Mouse (Mus musculus): Measurements from ENCODE around the gene C1ql1. TPM values are rescaled to one million over a fixed set of nuclear protein-coding genes. Genes with fewer than 3 reads are reported as not detected.
"Not testable (repeated sequence)": the region's sequence is repeated elsewhere in the genome, so short reads cannot be mapped to it uniquely, and the experiment has no call there.

C1ql1 gene
- polyA plus RNA-seq, 1 experiment from 2014 or later = 3.9 TPM

GRCm38 (mm10) chr11:102984615-102985014 lies 38.1 kb upstream of the C1ql1 start:
- Histone ChIP-seq H3K36me3 (ENCODE audit: control insufficient read depth, insufficient read depth, low read length) (no peaks in the 10 kb centered on the region), H3K4me2 (ENCODE audit: low read depth, low read length, severe bottlenecking) (no peak overlapping the region), H3K9ac (ENCODE audit: low read length) (no peak overlapping the region), H3K4me1 (replicated peaks; ENCODE audit: control insufficient read depth, insufficient read depth, low read length) (no peaks in the 10 kb centered on the region), H3K9me3 (ENCODE audit: control insufficient read depth, low read length) (no peaks in the 10 kb centered on the region), H3K27me3 (ENCODE audit: control insufficient read depth, insufficient read depth, low read length) (peaks cover 9% of the 10 kb centered on the region; the same call in 1 of the 2 replicates), H3K27ac (ENCODE audit: low read depth, low read length) (no peak overlapping the region), H3K4me3 (ENCODE audit: low read depth, low read length) (no peak overlapping the region)
- ATAC-seq (replicated peaks; ENCODE audit: low FRiP score) (no peak), DNase-seq (ENCODE audit: low spot score) (no peak)
- WGBS = 69% methylated on average over 4 of the region's 4 CpGs

GRCm38 (mm10) chr11:102984086-102984485 lies 37.6 kb upstream of the C1ql1 start:
- H3K36me3 ChIP-seq (ENCODE audit: control insufficient read depth, insufficient read depth, low read length) = no peaks in the 10 kb centered on the region
- H3K4me2 ChIP-seq (ENCODE audit: low read depth, low read length, severe bottlenecking) = no peak overlapping the region
- no peak overlapping the region for H3K27ac ChIP-seq (ENCODE audit: low read depth, low read length)
- no peak overlapping the region for H3K4me3 ChIP-seq (ENCODE audit: low read depth, low read length)
- H3K9ac ChIP-seq (ENCODE audit: low read length) = no peak overlapping the region
- no peaks in the 10 kb centered on the region for H3K4me1 ChIP-seq (replicated peaks; ENCODE audit: control insufficient read depth, insufficient read depth, low read length)
- ATAC-seq (replicated peaks; ENCODE audit: low FRiP score) (no peak), DNase-seq (ENCODE audit: low spot score) (no peak)
- H3K27me3 ChIP-seq (ENCODE audit: control insufficient read depth, insufficient read depth, low read length) = peaks cover 4% of the 10 kb centered on the region; the same call in 1 of the 2 replicates
- no peaks in the 10 kb centered on the region for H3K9me3 ChIP-seq (ENCODE audit: control insufficient read depth, low read length)
- 89% methylated on average over 9 of the region's 9 CpGs for WGBS

DNA sequence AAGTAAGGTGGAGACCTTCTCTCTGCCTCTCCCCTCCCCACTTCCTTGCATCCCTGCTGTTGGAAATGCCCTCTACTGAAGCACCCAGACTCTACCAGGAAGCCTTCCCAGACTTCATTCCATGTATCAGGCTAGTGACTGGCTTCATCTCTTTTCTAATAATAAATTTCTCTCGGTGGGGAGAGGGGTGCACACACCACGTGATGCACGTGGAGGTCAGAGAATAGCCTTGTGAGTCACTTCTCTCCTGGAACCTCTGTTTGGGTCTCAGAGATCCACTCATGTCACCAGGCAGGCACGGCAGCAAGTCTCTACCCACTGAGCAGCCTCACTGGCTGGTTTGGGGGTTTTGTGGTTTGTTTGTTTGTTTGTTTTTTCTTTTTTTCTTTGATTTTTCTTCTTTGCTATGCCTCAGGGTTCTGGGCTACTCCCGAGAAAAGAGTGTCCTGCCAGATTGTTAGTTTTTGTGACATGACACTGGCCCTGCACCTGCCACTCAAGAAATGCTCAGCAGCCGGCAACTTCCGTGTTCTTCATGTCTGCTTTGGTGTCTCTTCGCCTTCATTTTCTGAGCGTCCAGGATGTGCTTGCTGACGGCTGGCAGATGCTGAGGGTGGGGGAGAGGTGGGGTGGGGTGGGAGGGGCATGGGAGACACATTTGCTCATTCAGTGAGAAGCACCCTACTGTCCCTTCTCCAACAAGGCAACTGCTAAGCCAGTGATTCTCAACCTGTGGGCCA lies 34.8 kb upstream of the C1ql1 start:
- no peak overlapping the region for H3K4me2 ChIP-seq (ENCODE audit: low read depth, low read length, severe bottlenecking)
- no peak overlapping the region for H3K4me3 ChIP-seq (ENCODE audit: low read depth, low read length)
- H3K9me3 ChIP-seq (ENCODE audit: control insufficient read depth, low read length) = no peaks in the 10 kb centered on the region
- no peak overlapping the region for H3K27ac ChIP-seq (ENCODE audit: low read depth, low read length)
- H3K36me3 ChIP-seq (ENCODE audit: control insufficient read depth, insufficient read depth, low read length) = no peaks in the 10 kb centered on the region
- 74% methylated on average over 10 of the region's 10 CpGs for WGBS
- no peaks in the 10 kb centered on the region for H3K27me3 ChIP-seq (ENCODE audit: control insufficient read depth, insufficient read depth, low read length)
- H3K9ac ChIP-seq (ENCODE audit: low read length) = no peak overlapping the region
- DNase-seq (ENCODE audit: low spot score) (no peak), ATAC-seq (replicated peaks; ENCODE audit: low FRiP score) (no peak)
- H3K4me1 ChIP-seq (replicated peaks; ENCODE audit: control insufficient read depth, insufficient read depth, low read length) = no peaks in the 10 kb centered on the region

GRCm38 (mm10) chr11:102978052-102978666 lies 31.7 kb upstream of the C1ql1 start:
- no peaks in the 10 kb centered on the region for H3K27me3 ChIP-seq (ENCODE audit: control insufficient read depth, insufficient read depth, low read length)
- DNase-seq (ENCODE audit: low spot score) (no peak), ATAC-seq (replicated peaks; ENCODE audit: low FRiP score) (no peak)
- WGBS = 62% methylated on average over 6 of the region's 6 CpGs
- no peak overlapping the region for H3K9ac ChIP-seq (ENCODE audit: low read length)
- H3K4me3 ChIP-seq (ENCODE audit: low read depth, low read length) = no peak overlapping the region
- H3K36me3 ChIP-seq (ENCODE audit: control insufficient read depth, insufficient read depth, low read length) = no peaks in the 10 kb centered on the region
- H3K9me3 ChIP-seq (ENCODE audit: control insufficient read depth, low read length) = no peaks in the 10 kb centered on the region
- no peaks in the 10 kb centered on the region for H3K4me1 ChIP-seq (replicated peaks; ENCODE audit: control insufficient read depth, insufficient read depth, low read length)
- H3K27ac ChIP-seq (ENCODE audit: low read depth, low read length) = no peak overlapping the region
- no peak overlapping the region for H3K4me2 ChIP-seq (ENCODE audit: low read depth, low read length, severe bottlenecking)

GRCm38 (mm10) chr11:102975966-102976365 lies 29.5 kb upstream of the C1ql1 start:
- H3K27ac ChIP-seq (ENCODE audit: low read depth, low read length); H3K4me2 ChIP-seq (ENCODE audit: low read depth, low read length, severe bottlenecking); ATAC-seq (replicated peaks; ENCODE audit: low FRiP score); H3K4me3 ChIP-seq (ENCODE audit: low read depth, low read length); H3K4me1 ChIP-seq (replicated peaks; ENCODE audit: control insufficient read depth, insufficient read depth, low read length); H3K9me3 ChIP-seq (ENCODE audit: control insufficient read depth, low read length); H3K36me3 ChIP-seq (ENCODE audit: control insufficient read depth, insufficient read depth, low read length); H3K9ac ChIP-seq (ENCODE audit: low read length); H3K27me3 ChIP-seq (ENCODE audit: control insufficient read depth, insufficient read depth, low read length); DNase-seq (ENCODE audit: low spot score): not testable (repeated sequence)
- WGBS = 87% methylated on average over 9 of the region's 9 CpGs

DNA sequence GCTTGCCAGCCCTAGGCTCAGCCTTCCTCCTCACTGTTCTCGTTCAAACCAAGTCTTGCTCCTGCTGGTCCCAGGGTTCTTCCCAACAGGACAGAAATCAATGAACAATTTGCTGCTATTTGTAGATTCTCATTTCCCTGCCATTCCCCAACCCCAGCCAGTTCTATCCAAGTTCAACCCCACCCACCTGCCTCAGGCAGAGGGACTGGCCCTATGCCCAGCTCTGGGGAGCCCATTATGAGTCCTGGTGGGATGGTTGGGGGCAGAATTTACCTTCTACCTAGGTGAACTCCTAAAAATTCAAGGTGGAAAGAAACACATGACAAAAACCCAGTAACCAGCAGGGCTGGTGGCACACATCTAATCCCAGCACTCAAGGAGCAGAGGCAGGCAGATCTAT lies 25.8 kb upstream of the C1ql1 start:
- no peak overlapping the region for H3K27ac ChIP-seq (ENCODE audit: low read depth, low read length)
- no peaks in the 10 kb centered on the region for H3K9me3 ChIP-seq (ENCODE audit: control insufficient read depth, low read length)
- no peak overlapping the region for H3K9ac ChIP-seq (ENCODE audit: low read length)
- H3K4me2 ChIP-seq (ENCODE audit: low read depth, low read length, severe bottlenecking) = no peak overlapping the region
- ATAC-seq (replicated peaks; ENCODE audit: low FRiP score) (no peak), DNase-seq (ENCODE audit: low spot score) (no peak)
- H3K36me3 ChIP-seq (ENCODE audit: control insufficient read depth, insufficient read depth, low read length) = no peaks in the 10 kb centered on the region
- H3K4me3 ChIP-seq (ENCODE audit: low read depth, low read length) = no peak overlapping the region
- WGBS = 77% methylated on average over 1 of the region's 1 CpGs
- no peaks in the 10 kb centered on the region for H3K27me3 ChIP-seq (ENCODE audit: control insufficient read depth, insufficient read depth, low read length)
- no peaks in the 10 kb centered on the region for H3K4me1 ChIP-seq (replicated peaks; ENCODE audit: control insufficient read depth, insufficient read depth, low read length)

DNA sequence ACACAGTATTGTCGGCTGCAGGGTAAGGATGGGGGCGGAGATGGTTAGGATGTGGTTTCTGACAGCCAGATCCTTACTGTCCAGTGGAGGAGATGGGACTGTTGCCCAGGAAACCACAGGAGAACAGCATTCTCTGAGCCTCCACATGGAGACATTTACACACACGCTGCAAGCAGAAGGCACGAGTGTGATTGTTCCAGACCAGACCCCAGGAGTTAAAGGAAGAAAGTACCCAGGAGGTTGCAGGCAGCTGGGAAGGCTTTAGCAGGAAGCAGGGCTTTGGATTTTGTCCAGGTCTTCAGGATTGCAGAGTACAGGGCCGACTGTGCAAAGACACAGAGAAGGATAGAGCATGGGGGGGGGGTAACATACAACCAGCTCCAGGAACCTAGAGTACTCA lies 25.1 kb upstream of the C1ql1 start:
- ATAC-seq (replicated peaks; ENCODE audit: low FRiP score) (no peak), DNase-seq (ENCODE audit: low spot score) (no peak)
- H3K27me3 ChIP-seq (ENCODE audit: control insufficient read depth, insufficient read depth, low read length) = no peaks in the 10 kb centered on the region
- H3K9me3 ChIP-seq (ENCODE audit: control insufficient read depth, low read length) = no peaks in the 10 kb centered on the region
- no peak overlapping the region for H3K27ac ChIP-seq (ENCODE audit: low read depth, low read length)
- no peak overlapping the region for H3K4me2 ChIP-seq (ENCODE audit: low read depth, low read length, severe bottlenecking)
- no peak overlapping the region for H3K9ac ChIP-seq (ENCODE audit: low read length)
- no peaks in the 10 kb centered on the region for H3K4me1 ChIP-seq (replicated peaks; ENCODE audit: control insufficient read depth, insufficient read depth, low read length)
- H3K4me3 ChIP-seq (ENCODE audit: low read depth, low read length) = no peak overlapping the region
- no peaks in the 10 kb centered on the region for H3K36me3 ChIP-seq (ENCODE audit: control insufficient read depth, insufficient read depth, low read length)
- 62% methylated on average over 5 of the region's 5 CpGs for WGBS

- Histone ChIP-seq H3K27me3 (ENCODE audit: control insufficient read depth, insufficient read depth, low read length) (no peaks in the 10 kb centered on the region), H3K4me1 (replicated peaks; ENCODE audit: control insufficient read depth, insufficient read depth, low read length) (peaks cover 11% of the 10 kb centered on the region; the same call in 1 of the 2 replicates), H3K9me3 (ENCODE audit: control insufficient read depth, low read length) (no peaks in the 10 kb centered on the region), H3K4me2 (ENCODE audit: low read depth, low read length, severe bottlenecking) (no peak overlapping the region), H3K4me3 (ENCODE audit: low read depth, low read length) (no peak overlapping the region), H3K9ac (ENCODE audit: low read length) (no peak overlapping the region), H3K27ac (ENCODE audit: low read depth, low read length) (no peak overlapping the region), H3K36me3 (ENCODE audit: control insufficient read depth, insufficient read depth, low read length) (no peaks in the 10 kb centered on the region)
- WGBS = 74% methylated on average over 16 of the region's 16 CpGs
- no peak for ATAC-seq (replicated peaks; ENCODE audit: low FRiP score)
- DNase-seq (ENCODE audit: low spot score) = no peak
Measured at GRCm38 (mm10) chr11:102964547-102965091, 18.1 kb upstream of the C1ql1 start.
